Mouse (Mus musculus): ENCODE data around the gene Rapgef2. TPM values are rescaled to one million over a fixed set of nuclear protein-coding genes. Genes with fewer than 3 reads are reported as not detected.

The Rapgef2 gene
- polyA plus RNA-seq, 1 experiment: 6.0 TPM

DNA sequence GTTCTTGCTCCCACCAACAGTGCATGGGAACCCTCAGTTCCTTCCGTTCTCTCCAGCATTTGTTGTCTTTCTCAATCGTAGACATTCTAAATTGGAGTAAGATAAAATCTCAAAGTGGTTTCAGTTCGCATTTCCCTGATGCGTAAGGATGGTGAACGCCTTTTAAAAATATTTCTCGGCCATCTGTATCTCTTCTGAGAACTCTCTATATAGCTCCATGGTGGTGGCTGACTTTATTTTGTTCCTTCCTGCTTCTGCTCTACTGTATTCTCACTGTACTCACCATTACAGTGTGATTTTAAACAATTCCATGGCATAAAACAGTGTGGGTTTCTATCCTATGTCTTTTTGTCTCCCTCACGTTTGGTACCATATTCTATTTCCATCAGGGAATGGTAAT, 23.9 kb upstream of the Rapgef2 start:
- TF ChIP-seq CTCF (IDR thresholded peaks at IDR 0.05; ENCODE audit: control insufficient read depth, insufficient read depth, low read length) (no peak), POLR2A (IDR thresholded peaks at IDR 0.05; ENCODE audit: borderline replicate concordance, control insufficient read depth, low read depth, low read length) (no peak)
- Histone ChIP-seq H3K27ac (ENCODE audit: control insufficient read depth, insufficient read depth, low read depth, low read length, poor library complexity) (no peak overlapping the region), H3K4me3 (replicated peaks; ENCODE audit: control insufficient read depth, low read depth, low read length) (no peak overlapping the region), H3K4me1 (ENCODE audit: control insufficient read depth, insufficient read depth, low read length) (no peaks in the 10 kb centered on the region)
- WGBS: 61% methylated on average over 7 of the region's 7 CpGs

DNA sequence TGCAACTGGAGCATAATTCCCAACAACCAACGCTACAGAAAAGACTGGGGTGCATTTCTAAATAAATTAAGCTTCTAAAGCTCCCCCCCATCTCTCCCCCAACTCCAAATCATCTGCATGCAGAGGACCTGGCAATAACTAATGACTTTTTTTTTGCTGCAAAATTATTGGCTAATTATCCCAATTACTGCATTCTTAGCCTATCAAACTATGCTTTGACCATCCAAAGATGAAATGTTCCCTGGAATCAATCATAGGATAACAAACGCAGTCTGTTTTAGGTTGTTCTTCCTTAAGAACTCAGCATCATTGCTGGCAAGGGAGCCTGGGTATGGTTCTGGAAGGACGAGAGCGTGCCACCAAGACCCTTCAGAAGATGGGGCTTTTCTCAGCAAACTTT, 22.3 kb upstream of the Rapgef2 start:
- TF ChIP-seq CTCF (IDR thresholded peaks at IDR 0.05; ENCODE audit: control insufficient read depth, insufficient read depth, low read length): no peak
- TF ChIP-seq POLR2A (IDR thresholded peaks at IDR 0.05; ENCODE audit: borderline replicate concordance, control insufficient read depth, low read depth, low read length): no peak
- 79% methylated on average over 4 of the region's 4 CpGs for WGBS
- no peak overlapping the region for H3K27ac ChIP-seq (ENCODE audit: control insufficient read depth, insufficient read depth, low read depth, low read length, poor library complexity)
- H3K4me3 ChIP-seq (replicated peaks; ENCODE audit: control insufficient read depth, low read depth, low read length): no peak overlapping the region
- no peaks in the 10 kb centered on the region for H3K4me1 ChIP-seq (ENCODE audit: control insufficient read depth, insufficient read depth, low read length)

DNA sequence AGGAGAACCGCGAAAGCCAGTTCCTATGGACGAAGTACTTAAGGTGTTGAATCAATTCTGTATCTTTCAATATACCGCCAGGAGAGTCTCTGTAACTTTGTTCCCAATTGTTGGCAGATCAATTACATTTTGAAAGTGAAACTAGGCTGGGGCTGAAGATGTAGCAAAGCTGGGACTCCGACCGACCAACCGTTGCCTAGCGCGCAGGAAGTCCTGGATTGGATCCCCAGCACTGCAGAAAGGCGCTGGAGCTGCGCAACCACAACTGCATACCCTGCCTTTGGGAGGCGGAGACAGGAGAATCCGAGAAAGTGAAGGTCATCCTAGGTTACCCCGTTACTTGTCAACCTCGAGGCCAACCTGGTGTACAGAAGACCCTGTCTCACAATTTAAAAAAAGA, 13.1 kb upstream of the Rapgef2 start:
- H3K4me3 ChIP-seq (replicated peaks; ENCODE audit: control insufficient read depth, low read depth, low read length): no peak overlapping the region
- H3K27ac ChIP-seq (ENCODE audit: control insufficient read depth, insufficient read depth, low read depth, low read length, poor library complexity): no peak overlapping the region
- no peaks in the 10 kb centered on the region for H3K4me1 ChIP-seq (ENCODE audit: control insufficient read depth, insufficient read depth, low read length)
- 89% methylated on average over 15 of the region's 15 CpGs for WGBS
- no peak for TF ChIP-seq CTCF (IDR thresholded peaks at IDR 0.05; ENCODE audit: control insufficient read depth, insufficient read depth, low read length)
- no peak for TF ChIP-seq POLR2A (IDR thresholded peaks at IDR 0.05; ENCODE audit: borderline replicate concordance, control insufficient read depth, low read depth, low read length)

DNA sequence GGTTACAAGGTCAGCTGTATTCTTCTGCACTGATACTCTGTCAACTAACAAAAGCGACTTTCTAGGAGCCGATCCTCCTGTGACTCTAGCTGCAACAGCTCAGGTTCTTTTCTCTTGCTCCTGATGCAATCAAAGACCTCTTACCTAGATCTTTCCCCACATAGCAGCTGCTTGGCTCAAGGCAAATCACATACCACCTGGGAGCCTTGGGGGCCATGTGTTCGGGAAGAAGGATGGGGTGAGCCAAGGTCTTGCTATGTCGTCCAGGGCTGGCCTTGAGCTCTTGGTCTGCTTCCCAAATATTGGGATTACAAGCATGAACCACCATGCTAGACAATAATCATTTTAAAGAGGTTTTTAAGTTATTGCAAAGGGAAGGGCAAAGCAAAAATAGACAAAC, 11.0 kb upstream of the Rapgef2 start:
- Histone ChIP-seq H3K4me3 (replicated peaks; ENCODE audit: control insufficient read depth, low read depth, low read length) (no peak overlapping the region), H3K4me1 (ENCODE audit: control insufficient read depth, insufficient read depth, low read length) (no peaks in the 10 kb centered on the region), H3K27ac (ENCODE audit: control insufficient read depth, insufficient read depth, low read depth, low read length, poor library complexity) (no peak overlapping the region)
- no peak for TF ChIP-seq POLR2A (IDR thresholded peaks at IDR 0.05; ENCODE audit: borderline replicate concordance, control insufficient read depth, low read depth, low read length)
- no peak for TF ChIP-seq CTCF (IDR thresholded peaks at IDR 0.05; ENCODE audit: control insufficient read depth, insufficient read depth, low read length)
- WGBS: 86% methylated on average over 4 of the region's 4 CpGs

DNA sequence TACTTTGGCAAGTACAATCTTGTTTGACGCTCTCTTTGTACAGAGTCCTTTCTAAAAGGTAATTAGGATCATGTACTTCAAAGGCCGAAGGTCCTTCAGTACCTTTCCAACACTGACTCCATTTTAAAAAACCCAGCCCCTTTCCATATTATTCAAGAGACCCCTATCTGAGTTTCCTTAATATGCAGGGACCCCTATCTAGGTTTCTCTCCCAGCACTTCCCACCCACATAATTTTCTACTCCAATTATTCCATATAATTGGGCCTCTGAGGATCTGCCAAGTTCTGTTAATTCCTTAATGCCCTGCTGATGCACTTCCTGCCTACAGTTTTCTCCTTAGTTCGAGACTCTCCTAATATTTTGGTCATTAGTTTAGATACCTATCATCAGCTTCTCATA, 10.3 kb upstream of the Rapgef2 start:
- Histone ChIP-seq H3K4me3 (replicated peaks; ENCODE audit: control insufficient read depth, low read depth, low read length) (no peak overlapping the region), H3K27ac (ENCODE audit: control insufficient read depth, insufficient read depth, low read depth, low read length, poor library complexity) (no peak overlapping the region), H3K4me1 (ENCODE audit: control insufficient read depth, insufficient read depth, low read length) (no peaks in the 10 kb centered on the region)
- TF ChIP-seq POLR2A (IDR thresholded peaks at IDR 0.05; ENCODE audit: borderline replicate concordance, control insufficient read depth, low read depth, low read length): no peak
- TF ChIP-seq CTCF (IDR thresholded peaks at IDR 0.05; ENCODE audit: control insufficient read depth, insufficient read depth, low read length): no peak
- 86% methylated on average over 3 of the region's 3 CpGs for WGBS

DNA sequence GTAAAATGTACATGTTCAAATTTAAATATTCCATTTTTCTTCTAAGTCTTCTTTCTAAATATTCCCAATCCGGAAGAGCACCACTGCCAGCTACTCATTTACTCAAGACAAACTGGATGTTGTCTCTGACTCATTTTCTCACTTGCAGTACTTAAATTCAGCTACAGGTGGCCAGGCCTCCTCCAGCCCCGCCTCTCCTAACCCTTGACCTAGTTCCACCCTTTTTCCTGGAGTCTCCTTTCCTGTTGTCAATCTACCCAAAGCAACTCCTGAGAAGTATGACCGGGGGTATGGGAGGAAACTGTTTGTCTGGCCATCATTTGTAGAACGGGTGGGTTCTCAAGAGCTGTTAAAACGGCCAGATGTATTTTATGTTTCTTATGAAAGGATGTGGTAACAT, 9.7 kb upstream of the Rapgef2 start:
- Histone ChIP-seq H3K27ac (ENCODE audit: control insufficient read depth, insufficient read depth, low read depth, low read length, poor library complexity) (no peak overlapping the region), H3K4me1 (ENCODE audit: control insufficient read depth, insufficient read depth, low read length) (no peaks in the 10 kb centered on the region), H3K4me3 (replicated peaks; ENCODE audit: control insufficient read depth, low read depth, low read length) (no peak overlapping the region)
- 69% methylated on average over 5 of the region's 5 CpGs for WGBS
- TF ChIP-seq CTCF (IDR thresholded peaks at IDR 0.05; ENCODE audit: control insufficient read depth, insufficient read depth, low read length) (no peak), POLR2A (IDR thresholded peaks at IDR 0.05; ENCODE audit: borderline replicate concordance, control insufficient read depth, low read depth, low read length) (no peak)

DNA sequence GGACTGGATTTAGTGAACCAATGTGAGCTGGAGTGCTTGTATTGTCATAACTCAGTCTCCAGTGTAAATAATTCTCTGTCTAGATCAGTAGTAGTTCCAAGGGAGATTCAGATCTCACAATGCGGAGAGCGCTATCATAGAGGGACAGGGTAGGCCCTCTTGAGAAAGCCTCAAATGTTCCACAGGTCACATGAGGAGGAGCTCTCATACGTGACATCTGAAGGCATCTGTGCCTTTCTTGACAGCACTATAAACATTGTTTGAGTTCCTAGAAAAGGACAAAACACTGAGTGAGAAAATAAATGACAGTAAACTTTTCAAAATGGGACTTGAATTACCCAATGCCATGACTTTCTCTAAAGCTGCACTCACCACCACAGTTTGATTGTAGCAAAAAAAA, 8.4 kb upstream of the Rapgef2 start:
- TF ChIP-seq POLR2A (IDR thresholded peaks at IDR 0.05; ENCODE audit: borderline replicate concordance, control insufficient read depth, low read depth, low read length) (no peak), CTCF (IDR thresholded peaks at IDR 0.05; ENCODE audit: control insufficient read depth, insufficient read depth, low read length) (no peak)
- no peak overlapping the region for H3K4me3 ChIP-seq (replicated peaks; ENCODE audit: control insufficient read depth, low read depth, low read length)
- no peak overlapping the region for H3K27ac ChIP-seq (ENCODE audit: control insufficient read depth, insufficient read depth, low read depth, low read length, poor library complexity)
- no peaks in the 10 kb centered on the region for H3K4me1 ChIP-seq (ENCODE audit: control insufficient read depth, insufficient read depth, low read length)
- WGBS: 81% methylated on average over 3 of the region's 3 CpGs

DNA sequence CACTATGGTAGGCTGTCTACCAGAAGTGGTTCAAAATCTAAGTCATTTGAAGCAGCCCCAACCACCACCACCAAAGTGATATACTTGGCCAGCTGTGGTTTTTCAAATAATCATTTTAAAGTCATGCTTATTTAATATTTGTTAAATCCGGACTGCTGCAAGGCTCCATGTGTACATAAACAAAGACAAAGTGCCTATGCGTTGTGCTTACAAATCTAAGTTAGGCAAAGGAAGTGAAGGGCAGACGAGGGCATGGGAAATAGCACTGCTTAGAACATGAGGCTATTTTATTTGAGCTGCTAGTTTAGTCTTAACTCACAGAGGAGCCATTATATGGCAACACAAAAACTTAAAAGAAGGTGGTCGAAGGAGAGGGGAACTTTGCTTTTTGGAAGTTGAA, 6.7 kb upstream of the Rapgef2 start:
- H3K4me3 ChIP-seq (replicated peaks; ENCODE audit: control insufficient read depth, low read depth, low read length): no peak overlapping the region
- WGBS: 78% methylated on average over 4 of the region's 4 CpGs
- no peaks in the 10 kb centered on the region for H3K4me1 ChIP-seq (ENCODE audit: control insufficient read depth, insufficient read depth, low read length)
- no peak overlapping the region for H3K27ac ChIP-seq (ENCODE audit: control insufficient read depth, insufficient read depth, low read depth, low read length, poor library complexity)
- TF ChIP-seq POLR2A (IDR thresholded peaks at IDR 0.05; ENCODE audit: borderline replicate concordance, control insufficient read depth, low read depth, low read length) (no peak), CTCF (IDR thresholded peaks at IDR 0.05; ENCODE audit: control insufficient read depth, insufficient read depth, low read length) (no peak)

DNA sequence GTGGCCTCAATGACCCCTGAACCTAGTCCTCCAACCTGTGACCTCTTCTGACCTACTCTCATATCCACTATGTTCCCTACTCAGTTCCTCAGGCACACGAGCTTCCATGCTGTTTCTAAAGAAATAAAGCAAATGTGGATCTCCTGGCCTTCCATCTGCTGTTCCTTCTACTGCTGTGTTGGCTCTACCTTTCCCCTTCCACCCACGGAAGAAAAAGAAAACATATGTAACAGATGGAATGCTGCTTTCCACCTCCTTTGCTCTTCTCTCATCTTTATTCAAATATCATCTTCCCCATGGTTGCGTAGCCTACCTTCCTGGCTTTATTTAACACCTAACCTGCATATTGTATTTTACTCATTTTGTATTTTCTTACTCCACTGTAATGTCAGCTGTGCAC, 2.7 kb upstream of the Rapgef2 start:
- Histone ChIP-seq H3K27ac (ENCODE audit: control insufficient read depth, insufficient read depth, low read depth, low read length, poor library complexity) (no peak overlapping the region), H3K4me1 (ENCODE audit: control insufficient read depth, insufficient read depth, low read length) (no peaks in the 10 kb centered on the region; the same call in 1 of the 2 replicates), H3K4me3 (replicated peaks; ENCODE audit: control insufficient read depth, low read depth, low read length) (no peak overlapping the region)
- 75% methylated on average over 3 of the region's 3 CpGs for WGBS
- TF ChIP-seq CTCF (IDR thresholded peaks at IDR 0.05; ENCODE audit: control insufficient read depth, insufficient read depth, low read length) (no peak), POLR2A (IDR thresholded peaks at IDR 0.05; ENCODE audit: borderline replicate concordance, control insufficient read depth, low read depth, low read length) (no peak)
